Mouse (Mus musculus) midbrain, embryonic 14.5 days (tissue): ENCODE data around the gene Lat2. TPM values are rescaled to one million over a fixed set of nuclear protein-coding genes. Genes with fewer than 3 reads are reported as not detected.

ENCODE experiments used
- ATAC-seq: fragments of 200-750 bp; cut with Nextera tagmentation; 2 replicates; pipeline ENCODE4 v1.8.0; 2017; ENCODE audit warnings: moderate number of reproducible peaks, moderate library complexity; ENCODE audit not compliant: low FRiP score, low TSS enrichment
- DNase-seq: peaks from one replicate; pipeline ENCODE4 v3.0.0-alpha.2; 2015
- H3K27ac ChIP-seq: fragments of 300-500 bp; sonication (generic); replicated peaks from 2 replicates; pipeline ENCODE4 v1.5.1; 2014; ENCODE audit warnings: mild to moderate bottlenecking, low read depth, low read length, moderate library complexity
- H3K27me3 ChIP-seq: fragments of 300-500 bp; sonication (generic); 2 replicates; pipeline ENCODE4 v1.6.1; 2014; ENCODE audit warnings: low read length, control low read depth, mixed read lengths; ENCODE audit not compliant: control insufficient read depth, insufficient read depth
- H3K36me3 ChIP-seq: fragments of 300-500 bp; sonication (generic); 2 replicates; pipeline ENCODE4 v1.6.1; 2014; ENCODE audit warnings: low read length, control low read depth; ENCODE audit not compliant: control insufficient read depth, insufficient read depth
- H3K4me1 ChIP-seq: fragments of 300-500 bp; sonication (generic); 2 replicates; pipeline ENCODE4 v1.6.1; 2014; ENCODE audit warnings: mild to moderate bottlenecking, antibody characterized with exemption, low read length, control low read depth; ENCODE audit not compliant: control insufficient read depth, insufficient read depth
- H3K4me2 ChIP-seq: fragments of 300-500 bp; sonication (generic); 2 replicates; pipeline ENCODE4 v1.6.1; 2014; ENCODE audit warnings: mild to moderate bottlenecking, low read length, moderate library complexity
- H3K4me3 ChIP-seq: fragments of 300-500 bp; sonication (generic); replicated peaks from 2 replicates; pipeline ENCODE4 v1.5.1; 2014; ENCODE audit warnings: low read depth, low read length
- H3K9ac ChIP-seq: fragments of 300-500 bp; sonication (generic); replicated peaks from 2 replicates; pipeline ENCODE4 v1.6.1; 2014; ENCODE audit warnings: mild to moderate bottlenecking, low read length, moderate library complexity
- H3K9me3 ChIP-seq: fragments of 300-500 bp; sonication (generic); 2 replicates; pipeline ENCODE4 v1.6.1; 2016; ENCODE audit warnings: low read length, control low read depth, mixed read lengths; ENCODE audit not compliant: control insufficient read depth
- WGBS: fragments of 180-500 bp; shearing (Covaris S2); extraction: QIAGEN DNeasy Blood & Tissue Kit; methylation state at CpG from one replicate; pipeline ENCODE4 v1.1.7; 2014; 5-methylcytosine and 5-hydroxymethylcytosine counted together
- polyA plus RNA-seq: library from polyadenylated mRNA; unstranded; fragments of >200 nt; fragmentation: Nextera tagmentation; extraction: Ambion mirVana; gene quantifications from 2 replicates; pipeline ENCODE4 v1.2.1, GENCODE M21; 2014

The Lat2 gene
- polyA plus RNA-seq, 1 experiment from 2014 or later = 2.7 TPM

- WGBS = 74% methylated on average over 5 of the region's 5 CpGs
- H3K9me3 ChIP-seq = no peaks in the 10 kb centered on the region
- H3K4me3 ChIP-seq = no peak overlapping the region
- H3K4me2 ChIP-seq = no peak overlapping the region
- ATAC-seq (no peak), DNase-seq (no peak)
- H3K9ac ChIP-seq = no peak overlapping the region
- 0 out of 2 replicates have a peak, but pooled peaks cover 2% of the 10 kb centered on the region for H3K36me3 ChIP-seq
- H3K27me3 ChIP-seq = no peaks in the 10 kb centered on the region
- H3K27ac ChIP-seq = no peak overlapping the region
- H3K4me1 ChIP-seq = no peaks in the 10 kb centered on the region
Observed at GRCm38 (mm10) chr5:134607121-134607520, 7.7 kb downstream of the Lat2 start.

- H3K4me1 ChIP-seq = no peaks in the 10 kb centered on the region
- 0 out of 2 replicates have a peak, but pooled peaks cover 2% of the 10 kb centered on the region for H3K36me3 ChIP-seq
- H3K27ac ChIP-seq = no peak overlapping the region
- H3K9ac ChIP-seq = no peak overlapping the region
- no peak for ATAC-seq
- no peak for DNase-seq
- H3K4me2 ChIP-seq = no peak overlapping the region
- no peak overlapping the region for H3K4me3 ChIP-seq
- H3K9me3 ChIP-seq = no peaks in the 10 kb centered on the region
- H3K27me3 ChIP-seq = no peaks in the 10 kb centered on the region
Observed at GRCm38 (mm10) chr5:134606314-134606713, 8.5 kb downstream of the Lat2 start.

DNA sequence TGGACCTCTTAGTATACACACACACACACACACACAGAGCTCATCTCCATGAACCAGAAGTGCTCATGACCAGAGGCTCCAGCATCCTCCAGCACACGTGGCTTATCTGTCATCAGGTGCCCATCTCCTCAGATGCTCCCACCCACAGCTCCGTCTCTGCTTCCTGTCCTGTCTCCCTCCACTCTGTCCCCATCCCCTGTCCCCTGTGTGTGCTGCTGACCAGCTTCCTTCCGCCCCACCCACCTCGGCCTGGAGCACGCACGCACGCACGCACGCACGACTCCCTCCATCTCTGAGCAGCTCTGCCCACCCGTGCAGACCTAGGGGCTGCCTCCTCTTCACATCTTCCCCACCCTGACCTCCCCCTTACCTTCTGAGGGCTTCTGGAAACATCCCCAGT is 10.4 kb downstream of the Lat2 start:
- H3K4me3 ChIP-seq = no peak overlapping the region
- H3K27ac ChIP-seq = no peak overlapping the region
- no peak overlapping the region for H3K9ac ChIP-seq
- H3K4me1 ChIP-seq = no peaks in the 10 kb centered on the region
- H3K4me2 ChIP-seq = no peak overlapping the region
- ATAC-seq (no peak), DNase-seq (no peak)
- peaks cover 18% of the 10 kb centered on the region for H3K36me3 ChIP-seq
- WGBS = 86% methylated on average over 11 of the region's 11 CpGs
- no peaks in the 10 kb centered on the region for H3K9me3 ChIP-seq
- H3K27me3 ChIP-seq = no peaks in the 10 kb centered on the region

- Histone ChIP-seq H3K9me3 (no peaks in the 10 kb centered on the region), H3K4me2 (no peak overlapping the region), H3K4me3 (no peak overlapping the region), H3K9ac (no peak overlapping the region), H3K27me3 (no peaks in the 10 kb centered on the region), H3K4me1 (no peaks in the 10 kb centered on the region), H3K36me3 (peaks cover 82% of the 10 kb centered on the region), H3K27ac (no peak overlapping the region)
- ATAC-seq = no peak
- WGBS = 87% methylated on average over 10 of the region's 10 CpGs
- DNase-seq = no peak
Observed at GRCm38 (mm10) chr5:134597711-134598110, 17.1 kb downstream of the Lat2 start.

GRCm38 (mm10) chr5:134593093-134593492 is 21.7 kb downstream of the Lat2 start:
- Histone ChIP-seq H3K27me3 (no peaks in the 10 kb centered on the region), H3K27ac (no peak overlapping the region), H3K9me3 (no peaks in the 10 kb centered on the region), H3K9ac (no peak overlapping the region), H3K4me2 (no peak overlapping the region), H3K4me3 (no peak overlapping the region), H3K36me3 (peaks cover 80% of the 10 kb centered on the region), H3K4me1 (no peaks in the 10 kb centered on the region)
- ATAC-seq = no peak
- DNase-seq = no peak
- 89% methylated on average over 9 of the region's 9 CpGs for WGBS

- H3K27me3 ChIP-seq = no peaks in the 10 kb centered on the region
- H3K4me1 ChIP-seq = no peaks in the 10 kb centered on the region
- H3K9ac ChIP-seq = no peak overlapping the region
- DNase-seq (no peak), ATAC-seq (no peak)
- no peaks in the 10 kb centered on the region for H3K9me3 ChIP-seq
- no peak overlapping the region for H3K4me3 ChIP-seq
- H3K36me3 ChIP-seq = peaks cover 73% of the 10 kb centered on the region
- 97% methylated on average over 11 of the region's 11 CpGs for WGBS
- no peak overlapping the region for H3K27ac ChIP-seq
- no peak overlapping the region for H3K4me2 ChIP-seq
Observed at GRCm38 (mm10) chr5:134592026-134592581, 22.7 kb downstream of the Lat2 start.

- Histone ChIP-seq H3K4me1 (no peaks in the 10 kb centered on the region), H3K9ac (no peak overlapping the region), H3K4me2 (no peak overlapping the region), H3K4me3 (no peak overlapping the region), H3K27me3 (no peaks in the 10 kb centered on the region), H3K27ac (no peak overlapping the region), H3K9me3 (no peaks in the 10 kb centered on the region), H3K36me3 (peaks cover 57% of the 10 kb centered on the region)
- 95% methylated on average over 3 of the region's 3 CpGs for WGBS
- DNase-seq (no peak), ATAC-seq (no peak)
Observed at GRCm38 (mm10) chr5:134589900-134590299, 24.9 kb downstream of the Lat2 start.

- 90% methylated on average over 5 of the region's 5 CpGs for WGBS
- H3K4me2 ChIP-seq = no peak overlapping the region
- no peaks in the 10 kb centered on the region for H3K27me3 ChIP-seq
- no peaks in the 10 kb centered on the region for H3K9me3 ChIP-seq
- H3K36me3 ChIP-seq = peaks cover 8% of the 10 kb centered on the region; the same call in 1 of the 2 replicates
- H3K4me3 ChIP-seq = no peak overlapping the region
- ATAC-seq (no peak), DNase-seq (no peak)
- no peak overlapping the region for H3K9ac ChIP-seq
- H3K4me1 ChIP-seq = peaks cover 6% of the 10 kb centered on the region; the same call in 1 of the 2 replicates
- no peak overlapping the region for H3K27ac ChIP-seq
Observed at GRCm38 (mm10) chr5:134584798-134585197, 30.0 kb downstream of the Lat2 start.

DNA sequence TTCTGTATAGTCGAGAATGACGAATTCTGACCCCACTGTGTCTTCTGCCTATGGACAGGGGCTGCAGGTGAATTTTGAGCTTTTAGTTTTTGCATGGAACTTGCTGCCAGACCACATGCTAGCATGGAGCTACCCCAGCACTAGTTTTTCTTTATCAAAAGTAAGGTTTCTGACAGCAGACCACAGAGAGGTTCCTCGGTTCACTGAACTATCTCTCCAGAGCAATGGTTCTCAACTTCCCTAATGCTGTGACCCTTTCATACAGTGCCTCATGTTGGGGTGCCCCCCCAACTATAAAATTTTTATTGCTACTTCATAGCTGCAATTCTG is 31.0 kb downstream of the Lat2 start:
- WGBS = 87% methylated on average over 3 of the region's 3 CpGs
- H3K4me3 ChIP-seq = no peak overlapping the region
- H3K27ac ChIP-seq = no peak overlapping the region

More for the DNA sequence above, 31.0 kb downstream of the Lat2 start:
- Histone ChIP-seq H3K36me3 (peaks cover 8% of the 10 kb centered on the region; the same call in 1 of the 2 replicates), H3K4me2 (peak overlapping the region; percentile 76), H3K4me1 (peaks cover 6% of the 10 kb centered on the region; the same call in 1 of the 2 replicates), H3K27me3 (no peaks in the 10 kb centered on the region), H3K9ac (no peak overlapping the region), H3K9me3 (no peaks in the 10 kb centered on the region)
- ATAC-seq (no peak), DNase-seq (no peak)
